Mouse (Mus musculus) hindbrain, embryonic 12.5 days (tissue): ENCODE measurements around the gene Phldb3. TPM values are rescaled to one million over a fixed set of nuclear protein-coding genes. Genes with fewer than 3 reads are reported as not detected.

Experiments used
- ATAC-seq: fragments of 200-750 bp; cut with Nextera tagmentation; 2 replicates; pipeline ENCODE4 v1.8.0; 2017; ENCODE audit warnings: moderate TSS enrichment; ENCODE audit not compliant: low FRiP score
- H3K27ac ChIP-seq: fragments of 300-500 bp; sonication (generic); 2 replicates; pipeline ENCODE4 v1.5.1; 2016; ENCODE audit warnings: mild to moderate bottlenecking
- H3K27me3 ChIP-seq: fragments of 300-500 bp; sonication (generic); 2 replicates; pipeline ENCODE4 v1.6.1; 2016; ENCODE audit warnings: mild to moderate bottlenecking
- H3K36me3 ChIP-seq: fragments of 300-500 bp; sonication (generic); 2 replicates; pipeline ENCODE4 v1.6.1; 2016; ENCODE audit warnings: mild to moderate bottlenecking
- H3K4me1 ChIP-seq: fragments of 300-500 bp; sonication (generic); 2 replicates; pipeline ENCODE4 v1.6.1; 2016
- H3K4me2 ChIP-seq: fragments of 300-500 bp; sonication (generic); replicated peaks from 2 replicates; pipeline ENCODE4 v1.6.1; 2016; ENCODE audit warnings: mild to moderate bottlenecking
- H3K4me3 ChIP-seq: fragments of 300-500 bp; sonication (generic); 2 replicates; pipeline ENCODE4 v1.5.1; 2016; ENCODE audit warnings: mild to moderate bottlenecking
- H3K9ac ChIP-seq: fragments of 300-500 bp; sonication (generic); 2 replicates; pipeline ENCODE4 v1.6.1; 2016; ENCODE audit warnings: mild to moderate bottlenecking, moderate library complexity
- H3K9me3 ChIP-seq: fragments of 300-500 bp; sonication (generic); replicated peaks from 2 replicates; pipeline ENCODE4 v1.6.1; 2016; ENCODE audit warnings: mild to moderate bottlenecking
- WGBS: fragments of 180-500 bp; shearing (Covaris S2); methylation state at CpG from one replicate; pipeline ENCODE4 v1.1.7; 2016; 5-methylcytosine and 5-hydroxymethylcytosine counted together
- polyA plus RNA-seq: library from polyadenylated mRNA; unstranded; fragments of >200 nt; fragmentation: Nextera tagmentation; extraction: Ambion mirVana; gene quantifications from 2 replicates; pipeline ENCODE4 v1.2.1, GENCODE M21; 2016

Phldb3 gene
- 0.09 TPM in 1 of 2 replicates, not detected in the other for polyA plus RNA-seq

DNA sequence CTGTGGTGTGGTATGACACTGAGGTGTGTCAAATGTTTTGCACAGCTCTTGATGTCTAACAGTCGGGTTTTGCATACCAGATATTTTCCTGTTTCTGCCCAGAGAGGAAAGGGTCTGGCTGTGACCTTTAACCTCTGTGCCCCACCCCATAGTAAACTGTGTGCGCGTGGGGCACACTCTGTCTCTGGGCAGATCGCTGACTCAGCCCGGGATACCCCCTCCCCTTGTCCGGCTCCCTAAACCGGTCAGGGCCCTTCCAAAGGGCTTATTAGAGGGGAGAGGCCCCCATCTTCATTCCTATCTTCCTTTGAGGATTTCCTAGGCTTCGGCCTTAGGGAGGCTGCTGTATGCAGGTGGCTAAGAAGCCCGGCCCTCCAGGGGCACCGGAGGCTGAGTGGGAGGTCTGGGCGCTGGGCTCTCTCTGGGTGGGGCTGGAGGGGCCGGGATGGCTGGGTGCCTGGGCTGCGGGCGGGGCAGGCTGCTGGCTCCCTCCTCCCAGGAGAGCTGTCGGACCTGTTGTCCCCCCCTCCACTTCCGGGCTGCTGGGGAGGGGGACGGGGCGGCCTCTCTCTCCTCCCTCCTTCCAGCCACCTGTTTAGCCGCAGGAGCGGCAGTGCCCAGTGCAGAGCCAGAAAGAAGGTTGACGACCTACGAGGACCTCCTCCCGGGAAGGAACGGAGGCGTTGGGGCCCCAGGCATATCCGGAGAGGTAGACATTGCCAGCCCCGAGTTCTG is at the start of gene Phldb3:
Gene Phldb3, plus strand, starts transcription at position 620 of the 735 bp plus-strand sequence.
- Histone ChIP-seq H3K27me3 (peaks cover 57% of the 10 kb centered on the region), H3K27ac (no peak within 1 kb of the TSS)
- WGBS = 3% methylated on average over 25 of the region's 27 CpGs

DNA sequence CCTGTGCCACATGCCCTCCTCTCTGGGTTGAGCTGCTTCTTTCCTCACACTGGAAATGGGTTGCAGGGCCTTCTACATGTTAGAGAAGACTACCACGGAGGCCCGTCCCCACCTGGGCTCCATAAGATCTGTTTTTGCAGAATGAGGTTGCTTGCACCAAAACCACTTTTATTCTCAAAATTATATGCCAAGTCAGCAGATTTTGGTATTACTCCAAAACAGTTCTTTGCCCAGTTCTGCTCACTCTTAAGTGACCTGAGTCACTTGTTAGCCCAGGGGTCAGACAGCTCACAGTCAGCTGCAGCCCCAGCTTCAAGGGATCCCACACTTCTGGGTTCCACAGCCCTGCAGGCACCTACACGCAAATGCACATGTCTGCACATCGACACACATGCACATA is 49.1 kb upstream of the Phldb3 start:
- H3K36me3 ChIP-seq = peaks cover 53% of the 10 kb centered on the region
- no peak overlapping the region for H3K4me2 ChIP-seq
- H3K27me3 ChIP-seq = no peaks in the 10 kb centered on the region
- H3K9me3 ChIP-seq = no peaks in the 10 kb centered on the region
- WGBS = 91% methylated on average over 4 of the region's 4 CpGs
- no peak overlapping the region for H3K4me3 ChIP-seq
- H3K4me1 ChIP-seq = no peaks in the 10 kb centered on the region
- no peak overlapping the region for H3K27ac ChIP-seq
- ATAC-seq = no peak
- H3K9ac ChIP-seq = no peak overlapping the region

More for the DNA sequence above, at the start of gene Phldb3:
- H3K36me3 ChIP-seq = no peaks in the 10 kb centered on the region
- H3K4me1 ChIP-seq = peaks cover 20% of the 10 kb centered on the region
- peak within 1 kb of the TSS; percentile 48 for H3K4me2 ChIP-seq
- H3K4me3 ChIP-seq = peak within 1 kb of the TSS; percentile 24
- no peaks in the 10 kb centered on the region for H3K9me3 ChIP-seq
- ATAC-seq = peak; percentile 15; the same call in 1 of the 2 replicates
- peak within 1 kb of the TSS; percentile 15; the same call in 1 of the 2 replicates for H3K9ac ChIP-seq

DNA sequence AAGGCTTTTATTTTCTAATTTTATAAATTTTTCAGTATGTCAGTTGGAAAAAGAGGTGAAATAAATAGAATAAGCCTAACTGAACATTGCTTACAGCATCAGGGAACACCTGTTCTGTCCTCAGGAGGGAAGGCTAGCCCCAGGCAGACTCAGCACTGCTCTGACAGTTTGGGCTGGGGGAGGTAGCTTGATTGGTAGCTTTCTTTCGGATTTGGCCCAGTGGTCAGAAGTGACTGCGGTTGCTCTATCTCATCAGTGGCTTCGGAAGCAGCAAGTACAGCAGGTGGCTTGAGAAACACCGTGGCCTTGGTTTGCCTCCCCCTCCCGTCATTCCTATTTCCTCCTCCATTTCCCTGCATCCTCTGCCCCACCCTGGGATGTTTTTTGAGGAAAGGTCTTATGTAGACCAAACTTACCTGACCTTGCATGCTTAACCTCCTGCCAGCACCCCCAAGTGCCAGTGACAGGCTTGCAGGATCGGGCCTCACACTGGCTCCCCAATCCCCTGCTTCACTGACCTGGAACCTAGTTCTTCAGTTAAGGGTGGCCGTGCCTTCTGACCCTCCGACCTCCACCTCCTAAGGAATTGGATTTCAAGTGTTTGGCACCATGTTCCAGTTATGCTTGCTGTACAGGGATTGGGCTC is 47.2 kb upstream of the Phldb3 start:
- no peak for ATAC-seq
- H3K4me2 ChIP-seq = no peak overlapping the region
- H3K27ac ChIP-seq = no peak overlapping the region
- no peaks in the 10 kb centered on the region for H3K9me3 ChIP-seq
- 93% methylated on average over 8 of the region's 8 CpGs for WGBS
- no peaks in the 10 kb centered on the region for H3K27me3 ChIP-seq
- H3K9ac ChIP-seq = no peak overlapping the region
- H3K36me3 ChIP-seq = peaks cover 68% of the 10 kb centered on the region
- no peak overlapping the region for H3K4me3 ChIP-seq
- H3K4me1 ChIP-seq = no peaks in the 10 kb centered on the region

DNA sequence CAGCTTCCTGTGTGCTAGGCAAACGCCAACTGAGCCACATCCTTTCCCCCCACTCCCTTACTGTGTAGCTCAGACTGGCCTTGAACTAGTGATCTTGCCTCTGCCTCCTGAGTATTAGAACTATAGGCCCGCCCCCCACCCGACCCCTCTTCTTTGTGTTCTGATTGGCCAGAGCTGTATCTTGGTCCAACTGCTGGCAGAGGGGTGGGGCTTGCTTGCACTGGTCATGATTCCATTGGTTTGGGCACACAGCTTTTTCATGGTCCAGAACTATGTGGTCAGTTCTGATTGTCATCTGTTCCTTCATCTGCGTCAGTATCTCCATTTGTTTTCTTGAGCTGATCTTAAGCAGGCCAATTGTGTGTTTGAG is 46.7 kb upstream of the Phldb3 start:
- Histone ChIP-seq H3K36me3 (peaks cover 73% of the 10 kb centered on the region), H3K4me3 (no peak overlapping the region)

DNA sequence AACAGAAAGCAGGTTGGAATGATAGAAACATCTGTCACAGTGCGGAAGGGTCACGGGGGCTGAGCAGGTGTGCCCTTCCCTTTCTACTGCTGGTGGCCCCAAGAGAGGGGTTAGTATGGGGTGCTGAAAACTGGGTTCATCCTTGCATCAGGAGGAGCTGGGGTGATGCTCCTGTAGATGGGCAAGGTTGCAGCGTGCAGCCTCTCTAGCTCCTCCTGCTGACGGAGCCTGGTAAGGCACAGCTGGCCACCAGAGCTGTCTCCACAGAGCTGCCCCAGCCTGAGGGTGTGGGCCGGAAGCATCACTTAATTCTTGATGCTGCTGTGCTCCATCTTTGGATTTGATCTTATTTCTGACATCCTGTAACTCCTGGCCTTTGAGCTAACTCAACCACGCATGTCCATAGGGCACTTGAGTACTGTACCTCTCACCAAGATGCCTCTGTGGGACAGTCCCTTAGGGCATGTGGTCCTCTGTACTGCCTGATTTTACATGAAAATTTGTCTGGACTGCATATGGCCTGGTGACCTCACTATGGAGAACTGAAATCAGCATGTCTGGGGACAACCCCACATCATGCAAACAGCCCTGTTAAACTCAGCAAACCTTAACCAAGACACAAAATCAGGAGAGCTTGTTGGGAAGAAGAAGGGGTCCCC is 45.8 kb upstream of the Phldb3 start:
- H3K4me2 ChIP-seq = no peak overlapping the region
- no peak overlapping the region for H3K9ac ChIP-seq
- no peaks in the 10 kb centered on the region for H3K27me3 ChIP-seq
- no peaks in the 10 kb centered on the region for H3K4me1 ChIP-seq
- H3K36me3 ChIP-seq = peaks cover 68% of the 10 kb centered on the region
- no peak overlapping the region for H3K27ac ChIP-seq
- no peak overlapping the region for H3K4me3 ChIP-seq
- WGBS = 64% methylated on average over 6 of the region's 6 CpGs
- ATAC-seq = peak; percentile 42; the same call in 1 of the 2 replicates
- H3K9me3 ChIP-seq = no peaks in the 10 kb centered on the region

More for the DNA sequence above, 46.7 kb upstream of the Phldb3 start:
- H3K4me2 ChIP-seq = no peak overlapping the region
- no peaks in the 10 kb centered on the region for H3K4me1 ChIP-seq
- no peaks in the 10 kb centered on the region for H3K9me3 ChIP-seq
- no peak overlapping the region for H3K27ac ChIP-seq
- no peak overlapping the region for H3K9ac ChIP-seq
- ATAC-seq = no peak; the same call in 1 of the 2 replicates
- no peaks in the 10 kb centered on the region for H3K27me3 ChIP-seq
- 83% methylated on average over 4 of the region's 4 CpGs for WGBS

DNA sequence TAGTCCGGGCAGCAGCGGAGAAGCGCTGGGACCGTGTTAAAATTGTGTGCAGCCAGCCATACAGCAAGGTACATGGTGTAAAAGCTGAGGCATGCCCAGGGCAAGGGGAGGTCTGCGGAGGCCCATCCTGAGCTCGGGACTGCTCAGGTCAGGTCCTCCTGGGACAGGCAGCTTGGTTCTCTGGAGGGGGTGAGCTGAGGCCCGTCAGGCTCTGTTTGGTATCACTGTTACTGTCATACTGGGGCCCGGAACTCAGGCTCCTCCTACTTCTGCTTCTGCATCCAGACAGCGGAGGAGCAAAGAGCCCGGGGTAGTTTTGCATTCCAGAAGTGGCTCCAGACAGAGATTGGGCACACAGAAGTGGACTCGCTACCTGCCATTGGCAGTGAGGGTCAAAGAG is 44.9 kb upstream of the Phldb3 start:
- no peak overlapping the region for H3K4me2 ChIP-seq
- H3K27me3 ChIP-seq = no peaks in the 10 kb centered on the region
- H3K9me3 ChIP-seq = no peaks in the 10 kb centered on the region
- H3K4me1 ChIP-seq = no peaks in the 10 kb centered on the region
- H3K27ac ChIP-seq = no peak overlapping the region
- H3K4me3 ChIP-seq = no peak overlapping the region
- WGBS = 94% methylated on average over 11 of the region's 11 CpGs
- no peak for ATAC-seq
- no peak overlapping the region for H3K9ac ChIP-seq
- H3K36me3 ChIP-seq = peaks cover 68% of the 10 kb centered on the region

DNA sequence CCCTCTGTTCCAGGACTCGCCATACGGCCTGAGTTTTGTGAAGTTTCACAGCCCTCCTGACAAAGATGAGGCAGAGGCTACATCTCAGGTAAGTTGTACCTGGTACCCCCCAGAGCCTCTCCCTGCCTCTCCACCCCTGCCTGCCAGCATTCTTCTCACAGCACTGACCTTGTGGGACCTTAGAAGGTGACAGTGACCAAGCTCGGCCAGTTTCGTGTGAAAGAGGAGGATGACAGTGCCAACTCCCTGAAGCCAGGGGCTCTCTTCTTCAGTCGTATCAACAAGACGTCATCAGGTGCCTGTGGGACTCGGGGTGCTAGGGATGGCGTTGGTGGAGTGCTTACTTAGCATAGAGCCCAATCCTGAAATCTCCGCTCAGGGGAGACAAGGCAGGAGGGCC is 44.4 kb upstream of the Phldb3 start:
- no peaks in the 10 kb centered on the region for H3K4me1 ChIP-seq
- no peaks in the 10 kb centered on the region for H3K9me3 ChIP-seq
- no peak overlapping the region for H3K4me3 ChIP-seq
- WGBS = 95% methylated on average over 9 of the region's 9 CpGs
- peaks cover 67% of the 10 kb centered on the region for H3K36me3 ChIP-seq
- H3K27me3 ChIP-seq = no peaks in the 10 kb centered on the region
- no peak for ATAC-seq
- no peak overlapping the region for H3K27ac ChIP-seq
- H3K9ac ChIP-seq = no peak overlapping the region
- H3K4me2 ChIP-seq = no peak overlapping the region

DNA sequence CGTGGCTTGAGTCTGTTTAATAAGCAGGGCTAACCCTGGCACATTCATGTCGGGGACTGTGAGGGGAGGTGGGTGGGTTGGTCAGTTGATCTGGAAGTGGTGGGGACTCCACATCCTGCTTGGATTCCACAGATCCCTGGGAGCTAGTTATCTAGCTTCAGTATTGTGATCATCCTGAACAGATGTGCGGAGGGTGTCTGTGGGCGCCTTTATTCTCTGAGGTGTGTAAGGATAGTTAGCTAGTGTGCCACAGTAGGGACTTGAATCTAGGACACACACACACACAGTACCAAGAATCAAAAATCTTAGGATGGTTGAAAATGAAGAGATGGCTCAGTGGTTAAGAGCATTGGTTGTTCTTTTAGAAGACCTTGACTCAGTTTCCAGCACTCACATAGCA is 42.1 kb upstream of the Phldb3 start:
- Histone ChIP-seq H3K27me3 (no peaks in the 10 kb centered on the region), H3K4me2 (no peak overlapping the region), H3K36me3 (peaks cover 66% of the 10 kb centered on the region), H3K9me3 (no peaks in the 10 kb centered on the region), H3K4me1 (no peaks in the 10 kb centered on the region), H3K27ac (no peak overlapping the region), H3K9ac (no peak overlapping the region), H3K4me3 (no peak overlapping the region)
- no peak for ATAC-seq
- WGBS = 94% methylated on average over 4 of the region's 4 CpGs

DNA sequence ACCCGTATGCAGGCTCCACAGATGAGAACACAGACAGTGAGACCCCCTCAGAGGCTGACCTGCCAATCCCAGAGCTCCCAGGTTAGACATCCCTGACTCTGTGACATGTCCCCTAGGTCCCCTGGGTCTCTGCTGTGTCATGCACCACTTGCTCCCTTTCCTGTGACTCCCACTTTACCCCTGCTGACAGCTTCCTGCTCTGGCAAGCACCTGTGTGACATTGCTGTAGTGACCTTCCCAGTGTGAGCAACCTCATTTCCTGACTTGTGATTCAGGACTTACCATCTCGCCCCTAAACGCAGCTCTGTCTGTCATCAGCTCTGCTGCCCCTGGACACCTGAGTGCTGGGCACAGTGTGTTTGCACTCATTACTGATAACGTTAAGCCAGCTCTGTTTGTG is 39.5 kb upstream of the Phldb3 start:
- H3K9me3 ChIP-seq = no peaks in the 10 kb centered on the region
- no peak overlapping the region for H3K27ac ChIP-seq
- no peak for ATAC-seq
- H3K36me3 ChIP-seq = peaks cover 57% of the 10 kb centered on the region
- WGBS = 84% methylated on average over 4 of the region's 4 CpGs
- H3K4me3 ChIP-seq = no peak overlapping the region
- no peaks in the 10 kb centered on the region for H3K27me3 ChIP-seq
- no peak overlapping the region for H3K4me2 ChIP-seq
- no peak overlapping the region for H3K9ac ChIP-seq
- no peaks in the 10 kb centered on the region for H3K4me1 ChIP-seq

DNA sequence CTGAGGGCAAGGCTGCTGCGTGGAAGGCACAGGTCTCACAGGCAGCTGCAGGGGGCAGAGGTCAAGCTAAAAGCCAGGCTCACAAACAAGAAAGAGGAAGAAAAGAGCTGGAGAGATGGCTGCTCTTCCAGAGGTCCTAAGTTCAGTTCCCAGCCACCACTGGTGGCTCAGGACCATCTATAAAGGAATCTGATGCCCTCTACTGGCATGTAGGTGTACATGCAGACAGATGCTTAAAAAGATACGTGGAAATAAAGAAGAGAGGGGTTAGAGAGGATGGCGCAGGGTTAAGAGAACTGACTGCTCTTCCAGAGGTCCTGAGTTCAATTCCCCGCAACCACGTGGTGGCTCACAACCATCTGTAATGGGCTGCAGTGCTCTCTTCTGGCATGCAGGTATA is 38.1 kb upstream of the Phldb3 start:
- Histone ChIP-seq H3K36me3 (peaks cover 43% of the 10 kb centered on the region), H3K4me2 (no peak overlapping the region), H3K4me1 (no peaks in the 10 kb centered on the region), H3K27ac (no peak overlapping the region), H3K4me3 (no peak overlapping the region), H3K9ac (no peak overlapping the region), H3K9me3 (no peaks in the 10 kb centered on the region), H3K27me3 (no peaks in the 10 kb centered on the region)
- no peak for ATAC-seq
- 53% methylated on average over 5 of the region's 5 CpGs for WGBS

DNA sequence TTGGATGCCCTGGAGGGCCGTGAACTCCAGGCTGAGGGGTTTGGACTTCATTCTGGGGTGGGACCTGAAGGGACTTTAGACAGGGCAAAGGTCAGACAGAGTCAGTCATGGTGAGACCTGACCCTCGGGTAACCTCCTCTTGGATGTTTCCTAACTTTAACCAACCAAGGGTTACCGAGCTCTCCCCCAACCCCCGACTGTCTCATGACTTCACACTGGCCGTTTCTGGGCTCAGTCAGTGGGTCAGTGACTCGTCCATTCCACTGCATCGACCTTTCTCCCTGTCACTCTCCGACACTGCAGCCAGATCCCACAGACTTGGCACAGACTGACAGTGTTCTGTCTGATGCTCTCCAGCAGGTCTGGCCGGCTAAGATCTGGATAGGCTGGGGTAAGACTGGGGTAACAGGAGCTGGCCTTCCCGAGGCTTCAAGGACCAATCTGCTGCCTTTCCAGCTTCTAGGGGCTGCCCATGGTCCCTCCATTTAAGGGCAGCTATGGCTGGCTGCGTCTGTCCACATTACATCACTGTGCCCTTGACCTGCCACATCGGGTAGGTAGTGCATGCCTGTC is 36.3 kb upstream of the Phldb3 start:
- Histone ChIP-seq H3K9me3 (no peaks in the 10 kb centered on the region), H3K27me3 (no peaks in the 10 kb centered on the region), H3K27ac (no peak overlapping the region), H3K9ac (no peak overlapping the region), H3K4me3 (no peak overlapping the region), H3K4me1 (no peaks in the 10 kb centered on the region), H3K36me3 (peaks cover 30% of the 10 kb centered on the region), H3K4me2 (no peak overlapping the region)
- no peak for ATAC-seq
- WGBS = 61% methylated on average over 12 of the region's 12 CpGs

DNA sequence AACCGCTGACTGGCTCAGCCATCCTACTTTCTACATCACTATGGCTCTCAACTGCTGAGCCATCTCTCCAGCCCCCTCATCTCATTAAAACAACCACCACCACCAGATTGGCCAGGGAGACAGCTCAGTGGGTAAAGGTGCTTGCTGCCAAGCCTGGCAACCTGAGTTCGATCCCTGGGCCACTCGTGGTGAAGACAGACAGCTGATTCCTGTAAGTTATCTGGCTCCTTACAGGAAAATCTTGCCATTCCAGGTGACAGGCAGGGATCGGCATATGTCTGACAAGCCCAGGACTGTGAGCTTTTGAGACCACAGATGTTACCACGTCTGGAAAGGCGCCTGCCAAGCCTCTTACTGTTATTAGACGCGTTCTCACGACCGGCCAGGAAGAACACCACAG is 32.8 kb upstream of the Phldb3 start:
- H3K4me2 ChIP-seq = no peak overlapping the region
- H3K36me3 ChIP-seq = peaks cover 6% of the 10 kb centered on the region; the same call in 1 of the 2 replicates
- 93% methylated on average over 10 of the region's 10 CpGs for WGBS
- no peaks in the 10 kb centered on the region for H3K9me3 ChIP-seq
- H3K4me1 ChIP-seq = no peaks in the 10 kb centered on the region
- no peak overlapping the region for H3K27ac ChIP-seq
- no peak for ATAC-seq
- no peaks in the 10 kb centered on the region for H3K27me3 ChIP-seq
- H3K4me3 ChIP-seq = no peak overlapping the region
- no peak overlapping the region for H3K9ac ChIP-seq
